Mouse (Mus musculus) liver, postnatal 0 days (tissue): ENCODE data around the gene Abcd3.

ENCODE experiments used
- CTCF ChIP-seq: sonication (generic); IDR thresholded peaks from 2 replicates; pipeline ENCODE4 v1.5.1; 2016; ENCODE audit warnings: antibody characterized with exemption, low read depth
- EP300 ChIP-seq: IDR thresholded peaks from 2 replicates; pipeline ENCODE4 v1.6.1; 2016; ENCODE audit warnings: antibody characterized with exemption, low read depth, mild to moderate bottlenecking

DNA sequence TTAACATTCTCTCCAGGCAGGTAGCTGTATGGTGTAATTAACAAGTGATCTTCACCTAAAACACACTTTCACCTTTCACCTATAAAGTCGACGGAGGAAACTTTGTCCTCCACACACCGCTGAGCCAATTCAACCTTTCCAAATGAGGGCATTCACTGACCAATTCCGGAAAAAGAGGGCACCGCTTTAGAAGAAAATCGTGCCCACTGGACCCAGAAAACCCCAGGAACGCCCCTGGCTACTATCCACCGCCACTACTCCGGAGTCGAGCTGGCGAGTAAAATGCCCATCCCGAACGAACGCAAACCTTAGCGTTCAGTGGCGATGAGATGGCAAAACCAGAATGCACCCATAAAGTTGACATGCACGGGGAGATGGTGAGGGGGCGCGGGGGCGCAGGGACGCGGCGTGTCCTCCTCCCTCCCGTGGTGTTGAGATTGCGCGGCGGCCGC lies 663 bp downstream of the Abcd3 start:
- TF ChIP-seq CTCF, result no peak
- peak; percentile 51; the same call in 1 of the 2 replicates for TF ChIP-seq EP300
